Mouse (Mus musculus): ENCODE measurements around the gene H2bfm. TPM values are rescaled to one million over a fixed set of nuclear protein-coding genes. Genes with fewer than 3 reads are reported as not detected.
A peak's percentile ranks its signal among the peaks of the same experiment; 100 is the strongest.
"Not testable (repeated sequence)": the region's sequence is repeated elsewhere in the genome, so short reads cannot be mapped to it uniquely, and the experiment has no call there.

Gene H2bfm
- not detected in 2 replicates for polyA plus RNA-seq (2014; fragmentation: Nextera tagmentation; extraction: Ambion mirVana)

DNA sequence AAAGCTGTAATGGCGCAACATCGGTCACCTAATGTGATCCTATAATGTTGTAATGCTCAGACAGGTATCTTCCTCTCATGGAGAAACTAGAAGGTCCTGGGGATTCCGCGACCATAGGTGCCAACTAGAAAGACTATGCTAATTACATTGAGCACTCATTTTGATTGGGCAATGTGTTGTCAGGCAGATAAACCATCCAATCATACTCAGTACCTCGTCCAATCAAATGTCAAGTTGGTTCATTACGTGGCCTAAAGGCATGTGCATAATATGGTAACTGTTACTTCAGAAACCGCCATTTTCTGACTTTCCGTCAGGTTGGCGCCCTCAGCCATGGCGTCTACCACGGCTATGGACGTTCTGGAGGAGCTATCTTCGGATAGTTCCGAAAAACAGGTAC is at the start of gene H2bfm:
TSS of gene H2bfm (plus strand) at position 295 of the 400 bp plus-strand sequence.
- H3K4me3 ChIP-seq (replicated peaks; ENCODE audit: low read length) = no peak within 1 kb of the TSS
- H3K9ac ChIP-seq = no peak within 1 kb of the TSS
- no peak for ATAC-seq (ENCODE audit: low FRiP score)
- H3K4me1 ChIP-seq (replicated peaks; ENCODE audit: control insufficient read depth, insufficient read depth, low read length) = no peaks in the 10 kb centered on the region
- H3K27ac ChIP-seq = no peak within 1 kb of the TSS
- no peak for DNase-seq (ENCODE audit: low spot score)
- H3K4me2 ChIP-seq (replicated peaks) = no peak within 1 kb of the TSS
- H3K27me3 ChIP-seq (ENCODE audit: control insufficient read depth, insufficient read depth, low read length) = no peaks in the 10 kb centered on the region
- WGBS = 94% methylated on average over 14 of the region's 14 CpGs
- H3K36me3 ChIP-seq (replicated peaks; ENCODE audit: control insufficient read depth, insufficient read depth) = no peaks in the 10 kb centered on the region
- H3K9me3 ChIP-seq (ENCODE audit: control insufficient read depth, low read length) = 0 out of 2 replicates have a peak, but pooled peaks cover 12% of the 10 kb centered on the region

DNA sequence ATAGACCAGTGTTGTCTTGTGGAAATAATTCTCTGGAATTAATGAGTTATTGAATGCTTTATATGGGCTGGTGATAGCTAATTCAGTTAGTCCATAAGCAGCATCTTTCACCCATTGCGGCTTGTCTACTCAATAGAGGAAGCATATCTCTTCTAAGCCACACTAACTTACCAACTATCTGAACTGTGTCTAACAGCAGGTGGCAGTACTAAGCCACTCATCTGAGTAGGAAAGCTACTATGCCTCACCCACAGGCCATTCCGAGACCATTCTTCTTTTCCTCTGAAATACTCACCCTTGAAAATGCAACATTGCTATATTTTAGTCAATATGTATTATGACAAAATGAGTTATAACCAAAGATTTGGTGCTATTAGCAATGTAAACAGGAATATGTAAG is 31.4 kb upstream of the H2bfm start:
- Histone ChIP-seq H3K4me3 (replicated peaks; ENCODE audit: low read length) (no peak overlapping the region), H3K4me1 (replicated peaks; ENCODE audit: control insufficient read depth, insufficient read depth, low read length) (no peaks in the 10 kb centered on the region), H3K27ac (no peak overlapping the region), H3K27me3 (ENCODE audit: control insufficient read depth, insufficient read depth, low read length) (no peaks in the 10 kb centered on the region), H3K36me3 (replicated peaks; ENCODE audit: control insufficient read depth, insufficient read depth) (no peaks in the 10 kb centered on the region), H3K4me2 (replicated peaks) (no peak overlapping the region), H3K9me3 (ENCODE audit: control insufficient read depth, low read length) (no peaks in the 10 kb centered on the region), H3K9ac (no peak overlapping the region)
- DNase-seq (ENCODE audit: low spot score) (peak; percentile 38), ATAC-seq (ENCODE audit: low FRiP score) (no peak)
- WGBS = 66% methylated on average over 2 of the region's 2 CpGs

DNA sequence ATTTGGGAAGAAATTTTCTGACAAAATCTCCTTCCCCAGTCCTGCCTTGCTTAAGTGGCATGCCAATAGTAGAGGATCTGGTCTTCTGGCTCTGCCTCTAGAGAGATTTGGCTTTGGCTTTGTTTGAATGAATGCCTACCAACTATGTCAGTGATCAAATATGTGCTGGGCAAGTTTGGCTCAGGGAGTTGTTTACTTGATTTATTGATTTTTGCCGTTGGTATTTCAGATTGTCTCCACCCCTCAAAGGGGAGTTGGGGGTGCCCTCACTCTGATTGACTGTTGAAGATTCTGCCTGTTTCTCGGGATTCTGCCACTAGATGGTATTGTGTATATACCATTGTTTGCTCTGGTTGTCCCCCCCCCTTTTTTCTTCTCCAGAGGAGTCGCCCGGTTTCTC is 22.8 kb upstream of the H2bfm start:
- H3K4me3 ChIP-seq (replicated peaks; ENCODE audit: low read length) = no peak overlapping the region
- ATAC-seq (ENCODE audit: low FRiP score) = no peak
- no peaks in the 10 kb centered on the region for H3K9me3 ChIP-seq (ENCODE audit: control insufficient read depth, low read length)
- no peaks in the 10 kb centered on the region for H3K36me3 ChIP-seq (replicated peaks; ENCODE audit: control insufficient read depth, insufficient read depth)
- H3K27ac ChIP-seq = no peak overlapping the region
- H3K9ac ChIP-seq = no peak overlapping the region
- no peak overlapping the region for H3K4me2 ChIP-seq (replicated peaks)
- WGBS = 72% methylated on average over 4 of the region's 4 CpGs
- no peaks in the 10 kb centered on the region for H3K4me1 ChIP-seq (replicated peaks; ENCODE audit: control insufficient read depth, insufficient read depth, low read length)
- DNase-seq (ENCODE audit: low spot score) = no peak
- H3K27me3 ChIP-seq (ENCODE audit: control insufficient read depth, insufficient read depth, low read length) = no peaks in the 10 kb centered on the region

DNA sequence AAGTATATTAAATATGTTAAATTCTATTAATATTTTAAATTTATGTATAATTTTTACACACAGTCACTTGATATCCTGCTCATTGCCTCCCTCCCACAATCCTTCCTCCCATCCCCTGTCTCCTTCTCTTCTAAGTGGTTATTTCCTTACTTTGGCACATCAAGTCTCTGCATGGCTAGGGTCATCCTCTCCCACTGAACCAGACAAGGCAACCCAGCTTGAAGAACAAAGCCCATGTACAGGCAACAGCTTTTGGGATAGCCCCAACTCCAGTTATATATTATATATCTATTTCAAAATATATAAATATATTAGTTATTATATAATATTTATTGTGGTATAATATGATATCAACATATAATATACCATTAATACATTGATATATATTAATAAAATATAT is 1.3 kb upstream of the H2bfm start:
- no peak overlapping the region for H3K4me3 ChIP-seq (replicated peaks; ENCODE audit: low read length)
- 0 out of 2 replicates have a peak, but pooled peaks cover 12% of the 10 kb centered on the region for H3K9me3 ChIP-seq (ENCODE audit: control insufficient read depth, low read length)
- peak; percentile 25 for DNase-seq (ENCODE audit: low spot score)
- no peak overlapping the region for H3K27ac ChIP-seq
- no peak for ATAC-seq (ENCODE audit: low FRiP score)
- no peaks in the 10 kb centered on the region for H3K27me3 ChIP-seq (ENCODE audit: control insufficient read depth, insufficient read depth, low read length)
- H3K9ac ChIP-seq = no peak overlapping the region
- no peaks in the 10 kb centered on the region for H3K4me1 ChIP-seq (replicated peaks; ENCODE audit: control insufficient read depth, insufficient read depth, low read length)
- no peak overlapping the region for H3K4me2 ChIP-seq (replicated peaks)
- no peaks in the 10 kb centered on the region for H3K36me3 ChIP-seq (replicated peaks; ENCODE audit: control insufficient read depth, insufficient read depth)

DNA sequence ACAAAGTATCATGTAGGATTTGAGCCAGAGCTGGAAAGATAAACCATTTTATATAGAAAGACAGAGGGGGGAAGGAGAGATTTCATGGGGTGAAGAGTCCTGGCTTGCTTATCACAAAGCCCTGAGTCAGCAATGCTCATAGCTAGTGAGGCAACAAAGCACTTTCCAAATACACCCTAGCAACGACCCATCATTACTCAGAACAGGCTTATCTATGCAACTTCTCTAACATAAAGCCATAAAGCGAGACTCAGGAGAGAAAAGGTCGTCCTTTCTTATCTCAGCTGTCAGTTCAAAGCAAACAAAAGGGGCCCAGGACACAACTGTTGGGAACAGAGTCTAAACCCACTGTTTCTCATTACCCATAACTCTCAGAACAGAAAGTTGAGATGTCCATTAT is 10.9 kb downstream of the H2bfm start:
- H3K4me2 ChIP-seq (replicated peaks) = no peak overlapping the region
- H3K36me3 ChIP-seq (replicated peaks; ENCODE audit: control insufficient read depth, insufficient read depth) = no peaks in the 10 kb centered on the region
- no peak overlapping the region for H3K4me3 ChIP-seq (replicated peaks; ENCODE audit: low read length)
- H3K27me3 ChIP-seq (ENCODE audit: control insufficient read depth, insufficient read depth, low read length) = no peaks in the 10 kb centered on the region
- no peaks in the 10 kb centered on the region for H3K9me3 ChIP-seq (ENCODE audit: control insufficient read depth, low read length)
- no peak for DNase-seq (ENCODE audit: low spot score)
- ATAC-seq (ENCODE audit: low FRiP score) = no peak
- no peak overlapping the region for H3K9ac ChIP-seq
- H3K27ac ChIP-seq = no peak overlapping the region
- H3K4me1 ChIP-seq (replicated peaks; ENCODE audit: control insufficient read depth, insufficient read depth, low read length) = no peaks in the 10 kb centered on the region
- WGBS = 52% methylated on average over 3 of the region's 3 CpGs

DNA sequence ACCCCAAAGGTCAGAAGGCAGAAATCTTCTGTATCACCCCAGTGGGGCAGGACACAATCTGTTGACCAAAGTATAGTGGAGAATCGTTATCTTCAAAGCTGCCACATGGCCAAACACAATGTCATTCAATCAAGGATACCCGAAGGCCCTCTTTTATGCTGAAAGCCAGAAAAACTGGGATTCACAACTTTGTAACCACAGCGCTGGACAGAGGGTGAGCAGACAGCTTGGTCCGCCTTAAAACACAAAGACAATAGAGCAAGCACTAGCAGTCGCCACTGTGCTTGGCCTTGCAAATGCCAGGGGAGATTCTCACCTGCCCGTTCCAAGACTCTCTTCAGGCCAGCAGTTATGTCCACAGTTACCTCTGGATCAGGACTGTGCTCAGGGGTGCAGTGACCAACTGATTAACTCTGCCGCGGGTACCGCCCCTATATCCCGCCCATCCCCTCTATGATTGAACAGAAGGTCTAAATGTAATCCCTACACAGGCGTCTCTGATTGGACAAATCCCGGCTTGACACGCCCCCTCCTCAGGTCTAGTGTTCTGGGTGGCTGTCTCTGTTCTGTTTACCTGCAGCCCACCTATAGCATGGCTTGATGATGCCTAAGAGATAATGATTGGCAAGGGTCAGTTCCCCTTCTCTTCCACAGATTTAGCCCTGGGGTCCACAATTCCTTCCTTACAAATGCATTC is 30.6 kb downstream of the H2bfm start:
- H3K9ac ChIP-seq = peak overlapping the region; percentile 47
- H3K27ac ChIP-seq = 0 out of 2 replicates have a peak overlapping the region, but pooled peaks have one; percentile 7
- H3K36me3 ChIP-seq (replicated peaks; ENCODE audit: control insufficient read depth, insufficient read depth); H3K27me3 ChIP-seq (ENCODE audit: control insufficient read depth, insufficient read depth, low read length); H3K4me1 ChIP-seq (replicated peaks; ENCODE audit: control insufficient read depth, insufficient read depth, low read length); H3K9me3 ChIP-seq (ENCODE audit: control insufficient read depth, low read length): not testable (repeated sequence)
- peak overlapping the region; percentile 50 for H3K4me2 ChIP-seq (replicated peaks)
- DNase-seq (ENCODE audit: low spot score) (peak; percentile 69), ATAC-seq (ENCODE audit: low FRiP score) (peak; percentile 100)
- peak overlapping the region; percentile 39 for H3K4me3 ChIP-seq (replicated peaks; ENCODE audit: low read length)
- 24% methylated on average over 13 of the region's 13 CpGs for WGBS

DNA sequence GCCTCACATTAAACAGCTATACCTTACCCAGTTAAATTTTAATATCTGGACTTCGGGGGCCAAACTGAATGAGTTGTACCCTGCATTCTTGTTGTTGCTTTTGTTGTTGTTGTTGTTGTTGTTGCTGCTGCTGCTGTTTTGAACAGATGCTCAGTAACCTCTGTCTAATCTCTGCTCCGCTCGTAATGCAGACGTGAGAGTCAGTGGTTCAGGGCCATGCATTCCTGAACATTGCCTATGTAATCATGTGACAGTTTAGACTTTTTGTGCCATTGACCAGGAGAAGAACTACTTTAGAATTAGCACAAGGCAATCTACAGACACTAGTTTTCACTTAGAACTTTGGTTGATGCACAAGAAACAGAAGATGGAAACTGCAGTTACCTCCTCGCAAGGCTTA is 31.2 kb downstream of the H2bfm start:
- 0 out of 2 replicates have a peak overlapping the region, but pooled peaks have one; percentile 7 for H3K27ac ChIP-seq
- not testable (repeated sequence) for H3K4me1 ChIP-seq (replicated peaks; ENCODE audit: control insufficient read depth, insufficient read depth, low read length); H3K27me3 ChIP-seq (ENCODE audit: control insufficient read depth, insufficient read depth, low read length); H3K36me3 ChIP-seq (replicated peaks; ENCODE audit: control insufficient read depth, insufficient read depth); DNase-seq (ENCODE audit: low spot score); H3K9me3 ChIP-seq (ENCODE audit: control insufficient read depth, low read length)
- ATAC-seq (ENCODE audit: low FRiP score) = peak; percentile 23; the same call in 1 of the 2 replicates
- peak overlapping the region; percentile 39 for H3K4me3 ChIP-seq (replicated peaks; ENCODE audit: low read length)
- peak overlapping the region; percentile 36; the same call in 1 of the 2 replicates for H3K9ac ChIP-seq
- peak overlapping the region; percentile 50 for H3K4me2 ChIP-seq (replicated peaks)
- 67% methylated on average over 5 of the region's 5 CpGs for WGBS

DNA sequence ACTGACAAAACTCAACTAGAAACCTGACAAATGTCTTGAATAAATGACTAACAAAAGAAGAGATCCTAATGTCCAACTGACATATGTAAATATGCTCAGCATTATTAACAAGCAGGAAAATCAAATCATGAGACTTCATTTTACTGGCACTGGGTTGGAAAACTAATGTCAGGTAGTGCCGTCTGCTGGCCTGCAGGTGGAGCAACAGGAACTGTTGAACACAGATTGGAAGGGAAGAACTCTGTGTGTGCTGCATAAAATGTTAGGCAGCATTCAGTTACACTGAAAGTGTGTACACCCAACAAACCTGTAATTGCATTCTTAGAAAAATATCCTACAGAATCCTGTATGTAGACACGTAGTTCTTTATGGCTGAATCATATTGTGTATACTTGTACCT is 32.6 kb downstream of the H2bfm start:
- DNase-seq (ENCODE audit: low spot score) (no peak), ATAC-seq (ENCODE audit: low FRiP score) (no peak)
- 20% methylated on average over 2 of the region's 2 CpGs for WGBS
- no peak overlapping the region for H3K4me3 ChIP-seq (replicated peaks; ENCODE audit: low read length)
- no peaks in the 10 kb centered on the region for H3K9me3 ChIP-seq (ENCODE audit: control insufficient read depth, low read length)
- H3K27me3 ChIP-seq (ENCODE audit: control insufficient read depth, insufficient read depth, low read length) = no peaks in the 10 kb centered on the region
- no peak overlapping the region for H3K9ac ChIP-seq
- no peaks in the 10 kb centered on the region for H3K4me1 ChIP-seq (replicated peaks; ENCODE audit: control insufficient read depth, insufficient read depth, low read length)
- no peaks in the 10 kb centered on the region for H3K36me3 ChIP-seq (replicated peaks; ENCODE audit: control insufficient read depth, insufficient read depth)
- no peak overlapping the region for H3K4me2 ChIP-seq (replicated peaks)
- H3K27ac ChIP-seq = no peak overlapping the region

DNA sequence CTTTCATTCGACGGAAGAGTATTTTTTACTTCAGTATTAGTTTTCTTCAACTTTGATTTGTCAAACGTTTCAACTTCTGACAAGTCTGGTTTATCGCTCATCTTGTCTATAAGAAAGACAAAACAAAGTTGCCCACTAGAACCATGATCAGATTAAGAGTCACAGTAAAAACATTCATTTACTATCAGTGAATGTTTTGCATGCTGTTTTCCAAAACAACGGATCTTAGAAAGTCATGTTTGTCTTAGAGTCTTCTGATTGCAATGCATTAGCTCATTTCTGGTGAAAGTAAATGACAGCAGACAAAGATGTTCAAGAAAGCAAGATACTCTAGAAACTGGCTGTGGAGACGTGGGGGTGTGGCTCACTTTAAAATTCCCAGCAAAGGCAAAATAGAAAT is 48.3 kb downstream of the H2bfm start, which contains the start of gene Tmsb15b2:
TSS of gene Tmsb15b2 (minus strand) at position 101 of the 400 bp plus-strand sequence.
- peak within 1 kb of the TSS; percentile 53 for H3K9ac ChIP-seq
- 87% methylated on average over 6 of the region's 6 CpGs for WGBS

More for the DNA sequence above, 48.3 kb downstream of the H2bfm start, which contains the start of gene Tmsb15b2:
- H3K36me3 ChIP-seq (replicated peaks; ENCODE audit: control insufficient read depth, insufficient read depth); H3K9me3 ChIP-seq (ENCODE audit: control insufficient read depth, low read length); ATAC-seq (ENCODE audit: low FRiP score); DNase-seq (ENCODE audit: low spot score); H3K27me3 ChIP-seq (ENCODE audit: control insufficient read depth, insufficient read depth, low read length); H3K4me1 ChIP-seq (replicated peaks; ENCODE audit: control insufficient read depth, insufficient read depth, low read length); H3K27ac ChIP-seq: not testable (repeated sequence)
- Histone ChIP-seq H3K4me2 (replicated peaks) (peak within 1 kb of the TSS; percentile 56), H3K4me3 (replicated peaks; ENCODE audit: low read length) (peak within 1 kb of the TSS; percentile 41)

All from hindbrain, embryonic 14.5 days (tissue).